Mouse (Mus musculus): ENCODE data around the gene Anxa3.

DNA sequence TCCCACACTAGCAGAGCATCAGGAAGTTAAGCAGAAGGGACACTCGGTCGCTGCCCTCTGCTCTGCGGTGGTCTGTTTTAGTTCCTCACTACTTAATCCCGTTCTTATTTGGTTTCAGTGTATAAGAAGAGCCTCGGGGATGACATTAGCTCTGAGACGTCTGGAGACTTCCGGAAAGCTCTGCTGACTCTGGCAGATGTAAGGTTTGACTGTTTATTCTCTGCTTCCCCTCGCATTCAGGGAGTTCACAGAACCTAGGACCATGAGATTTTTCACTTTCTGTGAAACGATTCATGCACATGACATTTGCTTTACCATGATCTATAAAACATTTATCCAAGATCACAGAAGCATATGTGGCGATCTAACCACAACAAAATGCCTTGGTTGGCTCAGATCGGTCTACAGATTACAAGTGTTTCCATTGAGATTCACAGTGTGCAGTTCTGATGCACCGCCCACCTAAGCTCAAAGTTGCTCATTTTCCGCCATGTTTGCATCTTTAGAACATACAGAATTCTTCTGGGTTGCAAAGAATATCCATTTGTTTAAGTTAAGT lies 31.7 kb downstream of the Anxa3 start:
- TF ChIP-seq CTCF (IDR thresholded peaks at IDR 0.05; ENCODE audit: borderline replicate concordance, control insufficient read depth, extremely low read depth, insufficient read depth, low read length, poor library complexity) (no peak), POLR2A (IDR thresholded peaks at IDR 0.05; ENCODE audit: control insufficient read depth, extremely low read depth, insufficient read depth, low read length, poor library complexity) (no peak)
